Mouse (Mus musculus) spleen, postnatal 14 days (tissue): ENCODE measurements around the gene Plagl2.
"Not testable (repeated sequence)": the region's sequence is repeated elsewhere in the genome, so short reads cannot be mapped to it uniquely, and the experiment has no call there.

ENCODE experiments used
- DNase-seq, 2 experiments: peaks; one replicate each; pipeline ENCODE4 v3.0.0; 2021 to 2022; ENCODE audit warnings: low spot score in 2 of 2

Plagl2 gene

DNA sequence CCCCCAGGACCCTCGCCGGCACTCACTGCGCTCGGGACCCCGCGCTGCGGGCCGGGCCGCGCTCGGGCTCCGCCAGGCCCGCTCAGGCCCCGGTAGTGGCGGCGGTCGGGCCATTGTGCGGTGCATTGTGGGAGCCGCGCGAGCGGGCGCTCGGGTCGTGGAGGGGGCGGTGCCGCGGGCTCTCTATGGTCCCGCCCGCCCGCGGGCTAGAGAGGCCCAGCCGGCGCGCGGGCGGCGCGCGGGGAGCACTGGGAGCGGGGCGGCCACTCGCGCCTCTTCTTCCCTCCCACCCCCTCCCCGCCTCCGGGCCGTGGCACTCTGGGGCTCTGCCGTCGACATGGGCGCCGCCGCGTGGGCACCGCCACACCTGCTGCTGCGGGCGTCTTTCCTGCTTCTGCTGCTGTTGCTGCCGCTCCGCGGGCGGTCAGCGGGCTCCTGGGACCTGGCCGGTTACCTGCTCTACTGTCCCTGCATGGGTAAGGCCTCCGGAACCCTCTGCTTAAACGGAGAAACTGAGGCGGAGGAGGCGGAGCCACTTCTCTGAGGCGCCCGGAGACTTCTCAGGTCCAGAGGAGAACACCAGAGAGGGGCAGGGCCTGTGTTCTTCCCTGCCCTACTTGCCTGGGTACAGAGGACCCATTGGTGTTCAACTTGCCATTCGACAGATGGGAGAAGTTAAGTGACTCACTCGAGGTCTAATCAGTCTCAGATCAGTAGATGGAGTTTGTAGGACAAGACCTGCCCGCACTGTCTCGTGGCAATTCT lies at the start of gene Plagl2, which contains the start of gene Pofut1:
Plagl2 (minus strand) TSS at position 177 of the 765 bp plus-strand sequence.
Pofut1 (plus strand) TSS at position 284 of the 765 bp plus-strand sequence.
- DNase-seq, result peak; percentile 86 to 88

DNA sequence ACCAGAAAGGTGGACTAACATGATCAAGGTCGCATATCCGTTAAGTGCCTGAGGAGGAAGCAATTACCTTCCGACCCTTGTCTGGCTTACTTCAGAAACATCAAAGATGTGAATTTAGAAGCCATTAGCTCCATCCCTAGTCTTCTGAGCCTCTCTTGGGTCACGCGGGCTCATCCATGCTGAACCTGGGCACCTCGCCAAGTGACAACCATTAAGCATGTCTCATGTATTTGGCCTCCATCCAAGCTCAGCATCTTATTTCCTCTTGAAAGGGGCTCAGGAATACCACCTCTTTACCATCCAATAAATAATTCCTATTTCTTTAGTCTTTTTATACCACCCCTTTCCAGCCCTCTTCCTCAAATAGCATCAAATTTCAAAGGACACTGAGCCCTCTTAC lies 46.6 kb upstream of the Plagl2 start:
- no peak for DNase-seq

DNA sequence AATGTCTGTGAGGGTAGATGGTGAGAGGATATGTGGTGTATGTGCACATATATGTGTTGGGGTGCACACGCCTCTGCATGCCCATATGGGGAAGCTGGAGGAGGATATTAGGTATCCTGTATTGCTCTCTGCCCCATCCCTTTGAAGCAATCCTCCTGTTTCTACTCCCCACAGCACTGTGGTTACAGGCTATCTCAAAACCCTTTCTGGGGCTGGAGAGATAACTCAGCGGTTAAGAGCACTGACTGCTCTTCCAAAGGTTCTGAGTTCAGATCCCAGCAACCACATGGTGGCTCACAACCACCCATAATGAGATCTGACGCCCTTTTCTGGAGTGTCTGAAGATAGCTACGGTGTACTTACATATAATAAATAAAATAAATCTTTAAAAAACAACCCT lies 45.3 kb upstream of the Plagl2 start:
- DNase-seq, result no peak

DNA sequence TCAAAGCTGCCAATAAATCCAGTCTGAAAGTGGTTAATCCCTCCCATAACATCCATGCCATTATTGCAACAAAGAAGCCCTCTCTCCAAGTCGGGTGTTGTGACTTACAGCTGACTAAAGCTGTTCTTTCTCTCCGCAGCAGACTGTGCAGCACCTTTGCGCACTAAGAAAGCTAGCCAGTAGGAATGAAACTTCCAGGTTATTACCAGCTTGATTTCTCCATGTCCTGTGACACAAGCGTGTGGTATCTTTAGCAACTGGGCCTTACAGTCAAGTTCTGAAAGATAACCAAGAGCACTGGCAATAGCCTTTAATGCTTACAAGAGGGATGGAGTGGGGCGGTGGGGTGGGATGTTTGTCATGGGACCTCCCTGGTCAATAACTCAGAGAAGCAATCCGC lies 42.7 kb upstream of the Plagl2 start:
- DNase-seq, result no peak

DNA sequence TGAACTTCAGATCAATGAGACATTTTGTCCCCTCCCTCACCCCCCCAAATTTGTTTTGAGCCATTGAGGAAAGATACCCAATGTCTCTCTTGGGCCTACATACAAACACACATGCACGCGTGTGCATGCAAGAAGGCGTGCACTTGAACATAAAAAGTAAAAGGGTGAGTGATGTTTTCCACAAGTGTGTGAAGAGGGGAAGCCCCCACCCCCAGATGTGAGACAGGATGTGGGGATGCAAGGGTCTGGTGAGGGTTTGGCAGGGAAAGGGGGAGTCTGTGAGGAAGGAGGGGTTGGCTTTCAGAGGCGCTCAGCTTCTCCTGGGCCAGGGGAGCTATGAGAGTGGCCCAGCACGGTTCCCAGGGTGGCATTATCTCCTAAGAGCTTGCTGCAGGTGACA lies 37.1 kb upstream of the Plagl2 start:
- DNase-seq, result no peak

DNA sequence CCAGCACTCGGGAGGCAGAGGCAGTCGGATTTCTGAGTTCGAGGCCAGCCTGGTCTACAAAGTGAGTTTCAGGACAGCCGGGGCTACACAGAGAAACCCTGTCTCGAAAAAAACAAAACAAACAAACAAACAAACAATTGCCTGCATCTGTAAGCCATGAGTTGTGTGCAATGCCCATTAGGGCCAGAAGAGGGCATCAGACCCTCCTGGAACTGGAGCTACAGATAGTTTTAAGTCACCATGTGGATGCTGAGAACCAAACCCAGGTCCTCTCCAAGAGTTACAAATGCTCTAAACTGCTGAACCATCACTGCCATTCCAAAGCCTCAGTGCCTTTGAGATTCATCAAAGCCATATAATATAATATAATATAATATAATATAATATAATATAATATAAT lies 35.6 kb upstream of the Plagl2 start:
- not testable (repeated sequence) for DNase-seq

DNA sequence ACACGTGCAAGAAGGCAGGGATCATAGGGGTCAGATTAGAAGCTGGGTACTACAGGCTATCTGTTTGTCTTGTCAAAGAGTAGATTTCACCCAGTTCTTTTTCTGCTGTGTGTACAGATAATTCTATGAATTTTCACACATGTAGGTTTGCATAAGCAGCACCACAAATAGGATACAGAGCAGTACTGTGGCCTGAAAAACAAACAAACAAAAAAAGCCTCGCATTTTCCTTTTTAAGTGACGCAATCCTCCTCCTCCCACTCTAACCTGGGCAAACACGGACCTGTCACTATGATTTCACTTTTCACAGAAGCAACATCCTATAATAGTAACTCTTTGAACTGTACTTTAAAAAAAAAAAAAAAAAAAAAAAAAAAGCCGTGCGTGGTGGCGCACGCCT lies 35.2 kb upstream of the Plagl2 start:
- DNase-seq, result no peak

DNA sequence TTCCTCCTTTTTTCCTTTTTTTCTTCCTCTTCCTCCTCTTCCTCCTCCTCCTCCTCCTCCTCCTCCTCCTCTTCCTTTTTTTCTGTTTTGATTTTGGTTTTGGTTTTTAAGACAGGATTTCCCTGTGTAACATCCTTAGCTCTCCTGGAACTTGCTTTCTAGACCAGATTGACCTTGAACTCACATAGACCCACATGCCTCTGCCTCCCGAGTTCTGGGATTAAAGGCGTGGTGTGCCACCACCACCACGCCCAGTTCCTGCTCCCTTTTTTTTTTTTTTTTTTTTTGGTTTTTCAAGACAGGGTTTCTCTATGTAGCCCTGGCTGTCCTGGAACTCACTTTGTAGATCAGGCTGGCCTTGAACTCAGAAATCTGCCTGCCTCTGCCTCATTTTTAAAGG lies 34.4 kb upstream of the Plagl2 start:
- DNase-seq, result not testable (repeated sequence)

DNA sequence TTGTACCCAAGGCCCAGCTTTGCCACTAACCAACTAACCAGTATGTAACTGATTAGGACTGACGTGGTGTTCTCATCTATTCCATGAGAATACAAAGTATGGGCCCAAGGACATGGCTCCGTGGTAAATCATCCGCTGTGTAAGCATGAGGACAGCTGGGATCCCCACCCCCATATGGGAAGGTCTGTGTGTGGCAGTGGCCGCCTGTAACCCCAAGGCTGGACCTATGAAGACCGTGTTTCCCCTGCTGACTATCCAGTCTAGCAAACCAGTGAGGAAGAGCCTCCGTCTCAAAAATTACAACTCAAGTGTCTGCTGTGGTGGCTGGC lies 33.7 kb upstream of the Plagl2 start:
- DNase-seq, result no peak

DNA sequence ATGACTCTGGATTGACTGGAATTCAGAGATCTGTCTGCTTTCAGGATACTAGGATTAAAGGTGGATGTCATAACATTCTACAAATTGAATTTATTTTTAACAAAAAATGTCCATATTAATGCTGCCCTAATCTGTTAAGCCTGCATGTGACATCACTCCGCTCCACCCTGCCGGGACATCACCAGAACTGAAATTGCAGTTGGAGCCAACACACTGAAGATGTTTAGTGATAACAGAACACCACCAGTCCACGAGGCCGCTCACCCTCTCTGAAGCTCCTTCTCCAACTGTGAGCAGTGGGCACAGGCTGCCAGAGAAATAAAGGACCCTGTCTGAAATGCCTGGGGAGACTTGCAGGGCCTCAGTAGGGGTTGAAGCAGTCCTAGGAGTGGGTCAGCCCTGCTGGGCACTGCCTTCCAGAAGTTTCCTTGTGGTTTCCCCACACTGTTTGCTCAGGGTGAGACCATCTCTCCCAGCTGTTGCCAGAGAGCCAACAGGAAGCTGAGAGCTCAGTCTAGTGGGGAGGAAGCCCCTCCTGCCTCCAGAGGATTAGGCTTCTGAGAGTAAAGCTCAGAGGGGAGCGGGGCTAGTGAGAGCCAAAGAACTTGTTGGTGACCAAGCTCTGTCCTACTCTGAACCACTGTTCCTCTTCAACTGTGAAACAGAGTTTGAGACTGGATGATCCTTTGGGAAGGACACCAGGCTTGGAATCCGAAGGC lies 33.1 kb upstream of the Plagl2 start:
- DNase-seq, result not testable (repeated sequence)

DNA sequence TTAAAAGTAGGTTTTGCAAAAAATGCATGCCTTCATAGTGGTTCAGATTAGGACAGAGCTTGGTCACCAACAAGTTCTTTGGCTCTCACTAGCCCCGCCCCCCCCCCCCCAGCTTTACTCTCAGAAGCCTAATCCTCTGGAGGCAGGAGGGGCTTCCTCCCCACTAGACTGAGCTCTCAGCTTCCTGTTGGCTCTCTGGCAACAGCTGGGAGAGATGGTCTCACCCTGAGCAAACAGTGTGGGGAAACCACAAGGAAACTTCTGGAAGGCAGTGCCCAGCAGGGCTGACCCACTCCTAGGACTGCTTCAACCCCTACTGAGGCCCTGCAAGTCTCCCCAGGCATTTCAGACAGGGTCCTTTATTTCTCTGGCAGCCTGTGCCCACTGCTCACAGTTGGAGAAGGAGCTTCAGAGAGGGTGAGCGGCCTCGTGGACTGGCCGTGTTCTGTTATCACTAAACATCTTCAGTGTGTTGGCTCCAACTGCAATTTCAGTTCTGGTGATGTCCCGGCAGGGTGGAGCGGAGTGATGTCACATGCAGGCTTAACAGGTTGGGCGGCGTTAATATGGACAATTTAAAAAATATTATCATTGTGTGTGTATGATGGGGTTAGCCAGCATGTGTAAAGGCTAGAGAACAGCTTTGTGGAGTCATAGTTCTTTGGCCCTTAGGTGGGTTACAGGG lies 29.1 kb upstream of the Plagl2 start:
- not testable (repeated sequence) for DNase-seq

DNA sequence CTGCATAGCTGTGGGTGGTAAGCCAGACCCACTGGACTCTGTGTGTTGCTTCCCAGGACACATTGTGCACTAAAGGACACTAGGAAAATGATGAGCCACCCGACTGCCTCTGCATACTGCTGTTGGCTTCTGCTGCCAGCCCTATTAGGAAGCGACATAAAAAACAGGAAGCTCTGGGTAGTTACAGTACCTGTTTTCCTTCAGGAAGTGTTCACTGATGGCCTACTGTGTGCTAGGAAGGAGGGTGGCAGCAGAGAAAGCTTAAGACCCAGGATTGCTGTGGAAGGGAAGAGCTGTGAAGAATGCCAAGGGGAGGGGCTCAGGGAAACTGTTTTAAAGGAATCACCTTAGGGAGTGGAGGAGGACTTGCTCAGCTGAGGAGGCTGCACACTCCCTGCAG lies 26.1 kb upstream of the Plagl2 start:
- no peak for DNase-seq

DNA sequence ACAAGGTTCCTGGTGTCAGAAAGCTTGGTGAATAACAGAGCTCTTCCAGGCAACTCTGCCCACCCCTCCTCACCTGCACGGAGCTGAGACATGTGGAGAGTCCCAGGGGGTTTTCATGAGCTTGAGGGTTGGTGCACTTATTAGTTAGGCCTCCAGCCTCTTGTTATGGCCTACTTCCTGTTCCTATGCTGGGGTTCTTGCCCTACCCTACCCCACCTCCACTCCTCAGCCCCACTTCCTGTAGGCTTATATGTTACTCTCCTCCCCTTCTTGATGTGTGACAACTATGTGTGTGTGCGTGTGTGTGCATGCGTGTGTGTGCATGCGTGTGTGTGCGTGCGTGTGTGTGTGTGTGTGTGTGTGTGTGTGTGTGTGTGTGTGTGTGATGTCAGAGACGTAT lies 21.8 kb upstream of the Plagl2 start:
- peak in 1 of 2 experiments; percentile 18 for DNase-seq

DNA sequence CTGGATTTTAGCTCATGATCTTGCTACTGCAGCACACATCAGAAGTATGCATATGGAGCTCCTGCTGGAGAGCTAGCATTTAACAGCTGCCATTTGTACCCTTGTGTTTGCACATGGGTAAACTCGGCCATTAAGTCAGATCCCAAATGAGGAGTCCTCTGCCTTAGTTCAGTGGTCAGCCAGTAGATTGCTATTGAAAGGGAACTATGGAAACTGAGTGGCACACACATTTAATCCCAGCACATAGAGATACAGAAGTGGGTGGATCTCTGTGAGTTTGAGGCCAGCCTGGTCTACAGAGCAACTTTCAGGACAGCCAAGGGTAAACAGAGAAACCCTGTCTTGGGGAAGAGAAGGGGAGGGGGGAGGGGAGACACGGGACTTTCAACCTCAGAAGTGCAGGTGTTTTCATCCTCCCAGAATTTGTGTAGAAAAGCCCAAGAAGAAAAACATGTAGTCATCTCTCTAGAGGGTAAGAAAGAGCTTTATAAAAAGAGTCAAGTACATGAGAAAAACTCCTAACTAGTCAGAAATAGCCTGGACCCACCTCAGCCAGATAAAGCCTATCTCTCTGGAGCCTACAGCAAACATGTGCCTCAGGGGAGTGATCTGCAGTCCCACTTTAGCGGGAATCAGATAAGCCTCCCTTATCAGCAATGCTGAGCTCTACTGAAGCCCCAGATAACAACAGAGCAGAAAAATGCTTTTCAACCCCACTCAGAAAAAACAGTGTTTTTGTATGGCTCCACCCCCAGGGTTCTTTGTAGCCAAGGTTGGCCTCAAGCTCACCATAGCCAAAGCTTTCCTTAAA lies 18.8 kb upstream of the Plagl2 start:
- no peak for DNase-seq

DNA sequence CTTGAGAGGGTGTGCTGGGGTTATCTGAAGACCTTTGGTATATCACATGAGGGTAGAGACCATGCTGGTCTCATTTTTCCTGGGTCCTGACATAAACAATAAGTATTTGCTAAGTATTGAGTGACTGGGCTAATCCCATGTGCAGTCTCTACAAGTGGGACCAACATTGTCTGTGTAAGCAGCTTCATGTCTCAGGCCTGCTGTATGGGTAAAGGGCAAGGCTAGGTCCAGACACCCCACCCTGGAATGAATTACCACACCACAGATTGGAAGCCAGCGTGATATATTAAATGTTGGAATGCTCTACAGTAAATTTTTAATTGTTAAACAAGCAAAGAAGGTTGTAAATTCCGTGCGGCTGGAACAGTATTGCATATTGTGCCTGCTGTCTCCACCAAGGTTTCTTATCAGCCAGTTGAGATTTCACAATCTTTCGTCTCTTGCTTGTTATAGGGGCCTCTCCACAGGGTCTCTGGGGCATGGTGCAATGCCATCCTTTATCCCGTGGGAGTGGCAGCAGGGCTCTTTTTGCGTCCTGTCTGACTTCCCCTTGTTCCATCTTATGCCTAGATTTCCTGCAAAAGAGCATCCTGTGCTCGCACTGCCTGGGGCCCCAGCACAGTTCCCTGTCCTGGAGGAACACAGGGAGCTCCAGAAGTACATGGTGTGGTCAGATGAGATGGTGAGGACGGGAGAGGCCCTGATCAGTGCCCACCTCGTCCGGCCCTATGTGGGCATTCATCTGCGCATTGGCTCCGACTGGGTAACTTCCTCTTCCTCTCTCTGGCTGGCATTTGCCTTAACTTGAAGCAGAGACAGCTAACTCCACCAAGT lies 18.0 kb upstream of the Plagl2 start:
- no peak for DNase-seq

DNA sequence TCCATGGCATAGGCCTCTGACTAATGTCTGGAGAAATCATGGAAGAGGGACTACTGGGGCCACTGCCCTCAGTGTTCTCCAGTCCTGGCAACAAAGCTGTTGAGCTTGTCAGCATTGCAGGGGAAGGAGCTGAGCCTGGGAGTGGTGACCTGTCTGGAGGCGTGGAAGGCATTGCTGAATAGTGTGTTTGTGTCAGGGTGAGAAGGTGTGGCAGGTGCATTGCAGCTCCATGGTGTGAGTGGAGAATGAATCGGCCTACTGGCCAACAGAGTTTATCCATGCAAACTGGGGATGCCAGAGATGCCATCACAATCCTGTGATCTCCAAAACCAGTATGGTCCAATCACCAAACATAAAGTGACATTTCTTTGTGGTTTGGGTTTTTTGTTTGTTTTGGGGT lies 15.4 kb upstream of the Plagl2 start:
- DNase-seq, result no peak

DNA sequence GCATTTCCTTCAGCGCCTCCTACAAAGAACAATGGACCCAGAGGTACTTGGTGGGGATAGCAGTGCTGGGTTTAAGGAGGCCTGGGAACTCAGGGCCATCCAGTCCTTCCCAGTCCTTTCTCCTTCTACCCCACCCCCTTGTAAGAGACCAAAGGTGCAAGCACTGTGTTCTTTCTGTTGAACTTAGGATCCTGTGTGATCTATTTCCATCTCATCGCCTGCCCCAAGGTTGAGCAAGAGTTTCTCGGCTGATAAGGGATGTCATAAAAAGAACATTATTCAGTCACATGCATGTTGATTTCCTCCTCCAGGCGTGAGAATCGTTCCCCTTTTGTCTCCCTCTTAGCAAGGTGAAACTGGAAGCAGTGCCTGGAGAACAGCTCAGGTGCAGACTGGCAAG lies 8.5 kb upstream of the Plagl2 start:
- no peak for DNase-seq

DNA sequence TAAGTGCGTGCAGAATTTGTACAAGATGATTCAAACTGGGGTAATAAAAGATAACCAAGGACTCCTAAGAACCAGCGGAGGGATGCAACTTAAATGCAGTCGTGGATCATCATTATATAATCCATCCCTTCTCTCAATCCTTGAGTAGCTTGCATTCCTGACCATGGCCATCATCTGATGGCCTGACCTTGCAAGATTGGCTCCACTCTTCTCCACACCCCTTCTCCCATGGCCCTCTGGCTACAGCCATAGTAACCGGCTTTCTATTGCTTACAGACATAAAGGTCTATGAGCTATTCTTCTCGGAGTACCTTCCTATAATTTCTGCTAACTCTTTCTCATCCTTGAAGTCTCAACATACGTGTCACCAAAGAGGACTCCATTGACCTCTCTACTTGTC lies 930 bp upstream of the Plagl2 start:
- DNase-seq, result no peak

DNA sequence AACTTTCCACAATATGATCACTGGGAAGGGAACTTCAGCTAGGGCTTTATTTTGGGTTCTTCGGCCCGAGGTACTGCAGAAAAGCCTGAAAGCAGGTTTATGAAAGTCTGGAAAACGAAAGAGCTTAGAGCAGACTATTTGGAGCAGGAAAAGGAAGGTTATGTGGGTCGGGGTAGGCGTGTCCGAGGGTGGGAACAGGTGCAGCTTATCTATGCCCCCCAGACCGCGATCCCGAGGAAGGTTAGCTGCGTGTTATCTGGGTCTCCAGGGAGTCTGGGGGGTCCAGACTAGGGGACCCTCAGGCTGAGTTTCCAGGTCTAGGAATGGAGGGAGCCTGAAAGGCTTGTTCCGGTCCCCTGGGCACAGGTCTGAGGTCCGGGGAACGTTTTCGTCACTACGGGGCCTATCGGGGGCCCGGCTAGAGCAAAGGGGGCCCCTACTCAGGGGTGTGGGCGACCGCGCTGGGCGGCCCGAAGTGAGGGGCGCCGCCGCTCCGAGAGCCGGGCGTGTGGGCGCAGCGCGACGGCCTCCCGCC lies 458 bp downstream of the Plagl2 start:
- DNase-seq, result peak; percentile 51 to 59

DNA sequence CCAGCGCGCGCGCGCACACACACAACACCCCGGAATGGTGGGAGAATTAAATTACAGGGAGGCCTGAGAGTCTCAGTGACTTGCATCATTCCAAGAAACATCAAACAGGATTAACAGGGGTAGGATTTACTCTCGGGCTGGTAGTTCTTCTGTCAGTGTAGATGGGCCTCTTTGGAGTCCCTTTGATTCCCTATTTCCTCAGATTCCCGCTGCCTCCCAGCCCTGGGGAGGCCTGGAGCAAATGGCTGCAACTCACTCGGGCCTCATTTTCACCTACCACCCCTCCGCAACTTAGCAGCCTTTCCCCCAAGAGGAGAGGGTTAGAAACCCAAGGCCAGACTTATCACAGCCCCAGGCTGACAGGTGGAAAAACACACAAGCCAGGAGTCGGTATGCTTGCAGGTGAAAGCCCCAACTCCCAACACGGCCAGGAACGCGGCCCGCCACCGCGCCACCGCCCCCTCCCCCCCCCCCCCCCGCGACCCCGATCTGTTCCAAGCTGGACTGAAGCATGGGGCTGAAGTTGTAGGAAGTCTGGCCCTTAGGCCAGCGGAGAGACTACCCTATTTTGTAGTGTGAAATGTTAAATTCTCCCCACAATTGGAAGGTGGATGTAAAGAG lies 1.3 kb downstream of the Plagl2 start:
- DNase-seq, result no peak
